Mouse (Mus musculus) heart, adult 2 months (tissue): ENCODE results near the gene Nos3.

Source experiments
- CTCF ChIP-seq: fragments of 200-600 bp; IDR thresholded peaks from 2 replicates; pipeline ENCODE4 v1.8.1; 2022; ENCODE audit warnings: antibody characterized with exemption, mild to moderate bottlenecking, moderate library complexity
- EP300 ChIP-seq: fragments of 200-500 bp; IDR thresholded peaks from 2 replicates; pipeline ENCODE4 v1.6.1; 2011; ENCODE audit warnings: low read depth, low read length, control low read depth; ENCODE audit not compliant: insufficient read depth
- POLR2A ChIP-seq: fragments of 200-500 bp; IDR thresholded peaks from 2 replicates; pipeline ENCODE4 v1.6.1; 2011; ENCODE audit warnings: mild to moderate bottlenecking, low read depth, low read length, control low read depth; ENCODE audit not compliant: insufficient read depth

- no peak for TF ChIP-seq CTCF
- TF ChIP-seq EP300 = no peak
- no peak for TF ChIP-seq POLR2A
Measured at GRCm38 (mm10) chr5:24332401-24332800, 32.2 kb upstream of the Nos3 start.
